Mouse (Mus musculus): ENCODE results near the gene F5. TPM values are rescaled to one million over a fixed set of nuclear protein-coding genes. Genes with fewer than 3 reads are reported as not detected.
A peak's percentile ranks its signal among the peaks of the same experiment; 100 is the strongest.

The F5 gene
- polyA plus RNA-seq, 1 experiment from 2014 or later = 0.24 TPM

DNA sequence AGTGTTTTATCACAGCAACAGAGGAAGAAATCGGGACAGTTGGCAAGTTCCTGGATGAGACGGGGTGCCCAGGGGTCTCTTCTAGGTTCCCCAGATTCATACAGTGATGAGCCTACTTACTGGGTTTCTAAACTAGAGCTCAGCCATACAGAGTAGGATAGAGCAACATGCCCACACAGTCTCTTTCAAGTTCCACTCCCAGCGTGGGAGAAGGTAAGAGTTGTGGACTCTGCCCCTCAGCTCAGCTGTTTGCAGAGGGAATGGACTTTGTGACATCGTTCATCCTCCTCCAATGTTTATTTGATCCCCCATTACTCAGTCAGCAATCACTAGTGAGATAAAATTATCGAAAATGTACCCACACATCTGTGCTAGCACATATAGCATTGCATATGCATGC, 11.1 kb downstream of the F5 start:
- no peak overlapping the region for H3K27ac ChIP-seq (replicated peaks)
- no peak overlapping the region for H3K9ac ChIP-seq
- WGBS = 64% methylated on average over 5 of the region's 5 CpGs
- H3K36me3 ChIP-seq = no peaks in the 10 kb centered on the region
- no peak for ATAC-seq (ENCODE audit: extremely low read depth, insufficient number of reproducible peaks, low FRiP score, low TSS enrichment)
- no peaks in the 10 kb centered on the region for H3K9me3 ChIP-seq
- no peak overlapping the region for H3K4me3 ChIP-seq
- H3K4me2 ChIP-seq = no peak overlapping the region
- H3K4me1 ChIP-seq = no peaks in the 10 kb centered on the region
- H3K27me3 ChIP-seq (replicated peaks) = no peaks in the 10 kb centered on the region

GRCm38 (mm10) chr1:164168818-164169217, 17.2 kb downstream of the F5 start:
- no peaks in the 10 kb centered on the region for H3K9me3 ChIP-seq

GRCm38 (mm10) chr1:164170434-164170833, 18.8 kb downstream of the F5 start:
- no peak overlapping the region for H3K4me3 ChIP-seq
- H3K9ac ChIP-seq = no peak overlapping the region
- H3K4me1 ChIP-seq = no peaks in the 10 kb centered on the region
- no peaks in the 10 kb centered on the region for H3K9me3 ChIP-seq
- H3K4me2 ChIP-seq = no peak overlapping the region
- H3K36me3 ChIP-seq = no peaks in the 10 kb centered on the region
- no peak overlapping the region for H3K27ac ChIP-seq (replicated peaks)
- no peak for ATAC-seq (ENCODE audit: extremely low read depth, insufficient number of reproducible peaks, low FRiP score, low TSS enrichment)
- no peaks in the 10 kb centered on the region for H3K27me3 ChIP-seq (replicated peaks)
- 50% methylated on average over 2 of the region's 2 CpGs for WGBS

More at GRCm38 (mm10) chr1:164168818-164169217, 17.2 kb downstream of the F5 start:
- Histone ChIP-seq H3K4me3 (no peak overlapping the region), H3K4me2 (no peak overlapping the region), H3K36me3 (no peaks in the 10 kb centered on the region), H3K9ac (no peak overlapping the region), H3K4me1 (no peaks in the 10 kb centered on the region), H3K27me3 (replicated peaks) (no peaks in the 10 kb centered on the region), H3K27ac (replicated peaks) (no peak overlapping the region)
- ATAC-seq (ENCODE audit: extremely low read depth, insufficient number of reproducible peaks, low FRiP score, low TSS enrichment) = no peak
- 71% methylated on average over 4 of the region's 4 CpGs for WGBS

DNA sequence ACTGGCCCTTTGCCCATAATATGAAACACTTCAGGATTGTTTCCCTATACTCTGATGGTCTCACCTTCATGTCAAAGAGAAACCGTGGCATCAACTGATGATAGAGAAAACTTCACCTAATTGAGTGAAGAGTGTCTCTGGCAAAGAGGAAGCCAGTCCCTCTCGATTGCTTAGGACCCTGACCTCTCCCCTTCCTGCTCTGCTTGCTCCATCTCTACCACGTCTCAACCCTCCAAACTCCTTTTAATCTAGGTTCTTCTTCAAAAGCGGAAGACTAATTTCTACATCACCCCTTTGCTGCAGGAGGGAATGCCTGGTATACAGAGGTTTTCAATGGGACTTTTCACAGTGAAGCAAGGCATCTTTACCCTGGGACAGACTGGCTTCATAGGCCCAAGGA, 21.5 kb downstream of the F5 start:
- H3K27me3 ChIP-seq (replicated peaks) = no peaks in the 10 kb centered on the region
- WGBS = 64% methylated on average over 4 of the region's 4 CpGs
- no peaks in the 10 kb centered on the region for H3K36me3 ChIP-seq
- H3K27ac ChIP-seq (replicated peaks) = no peak overlapping the region
- H3K9ac ChIP-seq = no peak overlapping the region
- no peaks in the 10 kb centered on the region for H3K9me3 ChIP-seq
- no peaks in the 10 kb centered on the region for H3K4me1 ChIP-seq
- no peak overlapping the region for H3K4me2 ChIP-seq
- ATAC-seq (ENCODE audit: extremely low read depth, insufficient number of reproducible peaks, low FRiP score, low TSS enrichment) = no peak
- H3K4me3 ChIP-seq = no peak overlapping the region

DNA sequence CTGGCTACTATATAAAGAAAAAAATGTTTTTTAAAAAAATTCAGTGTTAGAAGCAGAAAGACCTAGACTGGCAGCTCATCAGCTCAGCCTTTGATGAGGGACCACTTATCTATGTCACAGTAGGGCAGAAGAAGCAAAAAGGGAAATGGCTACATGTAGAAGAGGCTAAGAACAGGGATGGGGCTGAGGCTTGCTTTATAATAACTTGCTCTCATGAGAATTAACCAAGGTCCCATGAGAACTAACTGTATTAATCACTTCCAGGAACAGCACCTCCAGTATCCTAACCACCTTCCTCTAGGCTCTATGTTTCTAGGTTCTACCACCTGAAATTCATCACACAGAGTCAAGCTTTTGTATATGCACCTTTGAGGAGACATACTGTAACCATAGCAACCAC, 25.2 kb downstream of the F5 start:
- H3K27me3 ChIP-seq (replicated peaks) = no peaks in the 10 kb centered on the region
- no peaks in the 10 kb centered on the region for H3K36me3 ChIP-seq
- ATAC-seq (ENCODE audit: extremely low read depth, insufficient number of reproducible peaks, low FRiP score, low TSS enrichment) = no peak
- H3K9me3 ChIP-seq = no peaks in the 10 kb centered on the region
- H3K4me2 ChIP-seq = no peak overlapping the region
- H3K4me3 ChIP-seq = no peak overlapping the region
- 0 out of 2 replicates have a peak, but pooled peaks cover 3% of the 10 kb centered on the region for H3K4me1 ChIP-seq
- H3K9ac ChIP-seq = no peak overlapping the region
- no peak overlapping the region for H3K27ac ChIP-seq (replicated peaks)

DNA sequence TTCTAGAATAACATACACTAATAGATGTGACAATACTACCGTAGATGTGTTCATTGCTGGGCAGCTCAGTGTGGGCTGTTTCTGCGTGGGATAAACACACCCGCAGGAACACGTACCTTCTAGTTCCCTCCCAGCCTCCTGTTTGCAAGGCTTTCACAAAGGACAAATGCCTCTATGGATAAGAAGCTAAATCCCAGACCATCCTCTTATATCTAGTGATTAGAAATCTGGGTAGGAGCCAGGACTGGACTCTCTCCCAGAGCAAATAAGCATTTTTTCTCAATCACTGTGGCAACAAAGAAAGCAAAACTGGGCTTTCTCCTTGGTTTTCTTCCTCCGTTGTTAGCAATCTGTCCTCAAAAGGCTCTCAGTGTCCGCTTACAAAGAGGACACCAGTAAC, 26.8 kb downstream of the F5 start:
- Histone ChIP-seq H3K27me3 (replicated peaks) (no peaks in the 10 kb centered on the region), H3K36me3 (no peaks in the 10 kb centered on the region), H3K4me1 (0 out of 2 replicates have a peak, but pooled peaks cover 3% of the 10 kb centered on the region), H3K9ac (no peak overlapping the region), H3K4me3 (no peak overlapping the region), H3K9me3 (no peaks in the 10 kb centered on the region), H3K27ac (replicated peaks) (no peak overlapping the region), H3K4me2 (no peak overlapping the region)
- WGBS = 56% methylated on average over 6 of the region's 6 CpGs
- ATAC-seq (ENCODE audit: extremely low read depth, insufficient number of reproducible peaks, low FRiP score, low TSS enrichment) = no peak

DNA sequence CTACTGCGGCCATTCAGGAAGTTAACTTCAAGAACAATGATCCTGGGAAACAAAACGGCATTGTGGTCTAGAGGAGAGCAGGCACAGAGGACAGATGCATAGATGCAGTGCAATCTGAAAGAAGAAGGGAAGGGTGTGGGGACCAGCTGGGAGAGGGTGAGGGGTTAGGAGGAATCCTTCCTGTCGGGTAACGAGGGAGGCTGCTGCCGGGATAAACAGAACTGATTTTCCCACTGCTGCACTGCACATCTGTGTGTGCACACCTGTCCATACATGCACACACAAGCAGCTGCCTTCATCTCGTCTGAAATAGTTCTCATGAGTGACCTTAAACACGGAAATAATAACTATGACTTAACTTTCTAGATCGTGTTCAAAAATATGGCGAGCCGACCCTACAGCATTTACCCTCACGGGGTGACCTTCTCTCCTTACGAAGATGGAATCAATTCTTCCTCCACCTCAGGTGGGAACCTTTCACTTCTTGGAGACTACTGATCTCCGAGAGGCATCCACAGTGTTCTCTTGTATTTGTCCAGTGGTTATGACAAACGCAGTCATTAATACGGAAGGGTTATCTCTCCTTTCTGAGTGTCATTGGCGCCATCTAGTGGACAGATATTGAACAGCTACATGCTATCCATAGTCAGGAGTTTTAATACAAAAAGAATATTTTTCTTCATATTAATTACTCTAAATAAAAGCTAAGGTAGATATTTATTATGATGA, 32.7 kb downstream of the F5 start:
- 43% methylated on average over 16 of the region's 16 CpGs for WGBS
- Histone ChIP-seq H3K27me3 (replicated peaks) (0 out of 2 replicates have a peak, but pooled peaks cover 3% of the 10 kb centered on the region), H3K36me3 (no peaks in the 10 kb centered on the region), H3K9me3 (no peaks in the 10 kb centered on the region), H3K4me1 (no peaks in the 10 kb centered on the region), H3K4me3 (peak overlapping the region; percentile 21), H3K4me2 (peak overlapping the region; percentile 58), H3K27ac (replicated peaks) (no peak overlapping the region), H3K9ac (no peak overlapping the region)
- ATAC-seq (ENCODE audit: extremely low read depth, insufficient number of reproducible peaks, low FRiP score, low TSS enrichment) = no peak

DNA sequence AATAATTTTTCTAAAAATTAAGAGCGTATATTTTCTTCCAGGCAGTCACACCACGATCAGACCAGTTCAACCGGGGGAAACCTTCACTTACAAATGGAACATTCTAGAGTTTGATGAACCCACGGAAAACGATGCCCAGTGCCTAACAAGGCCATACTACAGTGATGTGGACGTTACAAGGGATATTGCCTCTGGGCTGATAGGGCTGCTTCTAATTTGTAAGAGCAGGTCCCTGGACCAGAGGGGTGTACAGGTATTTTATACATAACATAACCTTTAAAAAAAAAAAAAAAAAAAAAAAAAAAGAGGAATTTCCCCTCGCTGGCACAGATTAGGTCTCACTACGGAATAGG, 33.2 kb downstream of the F5 start:
- no peaks in the 10 kb centered on the region for H3K9me3 ChIP-seq
- H3K27me3 ChIP-seq (replicated peaks) = 0 out of 2 replicates have a peak, but pooled peaks cover 3% of the 10 kb centered on the region
- H3K9ac ChIP-seq = no peak overlapping the region
- H3K4me1 ChIP-seq = no peaks in the 10 kb centered on the region
- no peak overlapping the region for H3K27ac ChIP-seq (replicated peaks)
- H3K4me3 ChIP-seq = no peak overlapping the region
- H3K4me2 ChIP-seq = no peak overlapping the region
- H3K36me3 ChIP-seq = no peaks in the 10 kb centered on the region
- 31% methylated on average over 8 of the region's 8 CpGs for WGBS
- ATAC-seq (ENCODE audit: extremely low read depth, insufficient number of reproducible peaks, low FRiP score, low TSS enrichment) = no peak

DNA sequence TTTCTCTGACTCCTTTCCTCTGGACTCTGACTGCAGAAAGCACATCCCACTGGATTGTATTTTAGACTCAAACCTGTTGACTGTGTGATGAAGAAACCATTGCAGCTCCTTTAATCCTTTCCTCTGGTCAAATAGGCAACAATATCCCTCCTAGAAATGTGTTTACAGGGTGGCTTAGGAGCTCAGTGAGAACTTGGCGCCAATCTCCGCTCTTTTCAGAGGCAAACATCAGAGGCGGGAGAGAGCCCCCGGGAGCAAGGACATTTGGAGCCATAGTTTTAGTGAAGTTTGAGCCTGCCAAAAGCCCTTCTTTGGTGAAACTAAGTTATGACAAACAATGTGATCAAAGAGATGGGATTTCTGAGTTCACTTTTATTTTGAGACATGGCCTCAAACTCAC, 33.7 kb downstream of the F5 start:
- WGBS = 74% methylated on average over 4 of the region's 4 CpGs
- ATAC-seq (ENCODE audit: extremely low read depth, insufficient number of reproducible peaks, low FRiP score, low TSS enrichment) = no peak
- no peak overlapping the region for H3K27ac ChIP-seq (replicated peaks)

GRCm38 (mm10) chr1:164187002-164187560, 35.4 kb downstream of the F5 start:
- no peak overlapping the region for H3K9ac ChIP-seq
- WGBS = 76% methylated on average over 1 of the region's 1 CpGs
- no peak for ATAC-seq (ENCODE audit: extremely low read depth, insufficient number of reproducible peaks, low FRiP score, low TSS enrichment)
- H3K9me3 ChIP-seq = no peaks in the 10 kb centered on the region
- no peak overlapping the region for H3K4me2 ChIP-seq
- H3K4me3 ChIP-seq = no peak overlapping the region
- 0 out of 2 replicates have a peak, but pooled peaks cover 3% of the 10 kb centered on the region for H3K27me3 ChIP-seq (replicated peaks)
- no peaks in the 10 kb centered on the region for H3K4me1 ChIP-seq
- no peaks in the 10 kb centered on the region for H3K36me3 ChIP-seq
- H3K27ac ChIP-seq (replicated peaks) = no peak overlapping the region

More for the DNA sequence above, 33.7 kb downstream of the F5 start:
- H3K9me3 ChIP-seq = no peaks in the 10 kb centered on the region
- H3K36me3 ChIP-seq = no peaks in the 10 kb centered on the region
- H3K27me3 ChIP-seq (replicated peaks) = 0 out of 2 replicates have a peak, but pooled peaks cover 3% of the 10 kb centered on the region
- no peak overlapping the region for H3K9ac ChIP-seq
- no peak overlapping the region for H3K4me2 ChIP-seq
- H3K4me1 ChIP-seq = no peaks in the 10 kb centered on the region
- no peak overlapping the region for H3K4me3 ChIP-seq

- Histone ChIP-seq H3K4me2 (no peak overlapping the region), H3K9ac (no peak overlapping the region), H3K9me3 (no peaks in the 10 kb centered on the region), H3K27ac (replicated peaks) (no peak overlapping the region), H3K4me3 (no peak overlapping the region), H3K4me1 (no peaks in the 10 kb centered on the region), H3K27me3 (replicated peaks) (no peaks in the 10 kb centered on the region), H3K36me3 (no peaks in the 10 kb centered on the region)
- 73% methylated on average over 4 of the region's 4 CpGs for WGBS
- ATAC-seq (ENCODE audit: extremely low read depth, insufficient number of reproducible peaks, low FRiP score, low TSS enrichment) = no peak
Observed at GRCm38 (mm10) chr1:164199551-164199950, 47.9 kb downstream of the F5 start.

DNA sequence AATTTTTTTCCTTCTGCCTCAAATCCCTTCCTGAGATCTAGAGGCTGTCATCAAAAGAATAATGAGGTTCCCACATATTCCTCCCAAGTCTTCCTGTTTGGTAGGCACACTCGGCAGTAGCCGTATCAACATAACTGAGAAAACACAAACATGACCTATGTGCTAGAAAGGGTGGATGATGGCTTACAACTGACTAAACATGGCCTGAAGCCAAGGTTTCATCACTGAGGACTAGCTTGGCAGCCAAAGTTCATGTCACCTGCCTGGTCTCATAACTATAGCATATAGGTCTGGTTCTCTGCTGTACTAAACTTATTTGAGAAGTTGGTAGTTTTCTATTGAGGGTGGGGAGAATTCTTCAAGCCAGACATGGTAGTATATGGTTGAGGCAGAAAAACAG, 56.8 kb downstream of the F5 start:
- Histone ChIP-seq H3K9ac (no peak overlapping the region), H3K9me3 (no peaks in the 10 kb centered on the region), H3K4me3 (no peak overlapping the region), H3K4me1 (no peaks in the 10 kb centered on the region), H3K27ac (replicated peaks) (no peak overlapping the region), H3K4me2 (no peak overlapping the region), H3K36me3 (no peaks in the 10 kb centered on the region), H3K27me3 (replicated peaks) (no peaks in the 10 kb centered on the region)
- ATAC-seq (ENCODE audit: extremely low read depth, insufficient number of reproducible peaks, low FRiP score, low TSS enrichment) = no peak
- WGBS = 55% methylated on average over 2 of the region's 2 CpGs
